Mouse (Mus musculus) natural killer cell, adult 2 months (primary cell): ENCODE measurements around the gene Pdik1l.

Experiments
- DNase-seq, 2 experiments: peaks; one replicate each; pipeline ENCODE4 v3.0.0; 2022; ENCODE audit warnings: low spot score in 2 of 2

The Pdik1l gene

GRCm38 (mm10) chr4:134238279-134238651 lies 49.4 kb downstream of the Pdik1l start, which contains the start of gene Cnksr1:
Gene Cnksr1, minus strand, starts transcription at chr4:134238399.
- no peak for DNase-seq

GRCm38 (mm10) chr4:134237582-134238278 lies 50.0 kb downstream of the Pdik1l start:
- no peak for DNase-seq

- no peak for DNase-seq
Observed at GRCm38 (mm10) chr4:134234876-134235275, 52.8 kb downstream of the Pdik1l start.

- no peak for DNase-seq
Observed at GRCm38 (mm10) chr4:134230431-134230830, 57.3 kb downstream of the Pdik1l start.

GRCm38 (mm10) chr4:134227194-134227593 lies 60.5 kb downstream of the Pdik1l start, which contains the start of gene Catsper4:
Gene Catsper4, minus strand, starts transcription at chr4:134227383.
- no peak for DNase-seq
